Mouse (Mus musculus) monocyte, adult 2 months (primary cell): ENCODE results near the gene Mecr.

Experiments used
- DNase-seq, 2 experiments: peaks; one replicate each; pipeline ENCODE4 v3.0.0; 2022; ENCODE audit warnings: low spot score in 2 of 2, low read depth in 1 of 2

The Mecr gene

GRCm38 (mm10) chr4:131885376-131885775 lies 42.1 kb downstream of the Mecr start:
- no peak for DNase-seq

DNA sequence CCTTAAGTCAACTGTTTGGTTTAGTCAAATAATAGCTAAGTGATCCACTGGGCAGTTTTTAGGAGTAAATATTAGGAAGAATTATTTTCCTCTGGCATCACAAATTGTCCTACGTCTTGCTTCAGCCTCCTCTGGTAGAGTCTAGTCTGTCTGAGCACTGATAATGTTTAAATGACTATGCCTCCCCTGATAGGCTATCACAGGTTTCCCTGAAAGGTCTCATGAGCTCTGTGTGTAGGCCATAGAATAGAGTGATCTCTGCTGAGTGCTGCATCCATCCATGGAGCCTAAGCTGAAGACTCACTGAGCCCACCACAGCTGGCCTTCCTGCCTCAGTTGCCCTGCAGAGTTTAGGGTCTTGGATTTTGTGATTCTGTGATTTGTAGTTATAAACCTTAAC lies 45.3 kb downstream of the Mecr start:
- no peak for DNase-seq

GRCm38 (mm10) chr4:131890692-131891091 lies 47.4 kb downstream of the Mecr start:
- no peak for DNase-seq

DNA sequence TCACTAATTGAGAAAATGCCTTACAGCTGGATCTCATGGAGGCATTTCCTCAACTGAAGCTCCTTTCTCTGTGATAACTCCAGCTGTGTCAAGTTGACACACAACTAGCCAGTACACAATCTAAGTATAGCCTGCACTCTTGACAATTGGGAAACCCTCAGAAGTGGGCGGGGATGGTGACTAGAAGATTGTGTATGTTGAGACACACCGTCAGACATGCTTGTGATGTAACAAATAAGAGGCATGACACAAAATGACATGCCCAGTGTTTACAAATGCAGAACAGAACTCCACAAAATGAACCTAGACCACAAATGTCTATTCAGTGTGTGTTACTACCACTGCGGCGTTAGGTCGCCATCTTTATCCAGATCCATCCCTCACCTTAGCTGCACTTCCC lies 53.8 kb downstream of the Mecr start:
- DNase-seq = no peak

DNA sequence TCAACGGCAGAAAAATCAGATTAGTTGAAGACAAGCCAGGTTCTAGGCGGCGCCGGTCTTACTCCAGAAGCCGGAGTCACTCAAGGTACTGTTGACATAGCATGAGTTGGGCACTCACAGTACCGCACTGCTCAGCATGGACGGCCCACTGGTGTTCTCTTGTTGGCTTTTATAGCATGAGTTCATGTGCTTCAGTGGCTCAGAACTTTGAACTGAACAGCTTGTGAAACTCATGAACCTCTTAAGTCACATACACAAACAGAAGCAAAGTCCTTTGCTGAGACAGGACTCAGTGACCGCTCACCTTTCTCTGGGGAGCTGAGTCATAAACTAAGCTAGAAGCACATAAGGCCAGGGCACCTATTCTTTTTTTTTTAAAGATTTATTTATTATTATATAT lies 54.5 kb downstream of the Mecr start:
- DNase-seq = no peak

DNA sequence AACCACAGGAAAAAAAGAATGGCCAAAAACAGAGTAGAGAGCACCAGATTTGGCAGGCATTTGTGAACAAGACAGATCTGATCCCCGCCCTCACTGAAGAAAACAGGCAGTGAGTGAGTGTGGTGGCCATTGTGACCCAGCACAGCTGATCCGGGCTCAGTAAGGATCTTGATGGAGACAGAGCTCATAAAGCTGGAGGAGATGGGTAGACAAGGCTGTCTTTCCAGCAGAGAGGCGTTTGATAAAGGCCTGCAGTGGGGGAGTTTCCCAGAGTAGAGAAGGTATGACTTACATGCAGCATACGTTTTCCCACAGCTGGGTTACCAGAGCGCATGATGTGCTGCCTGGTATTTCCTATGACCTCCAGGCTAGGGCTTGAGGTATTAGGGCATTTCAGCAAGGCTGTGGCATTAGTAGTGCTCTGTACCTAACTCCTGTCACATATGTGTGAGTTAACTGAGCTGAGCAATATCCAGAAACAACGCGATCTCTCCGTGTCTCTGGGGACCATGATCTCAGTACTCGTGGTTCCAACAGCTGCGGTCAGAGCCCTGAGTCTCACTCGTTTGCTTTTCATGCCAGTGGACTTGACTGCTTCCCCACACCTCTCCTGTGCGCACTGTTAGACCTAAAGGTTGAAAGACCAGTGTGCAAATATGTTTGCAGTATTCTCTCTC lies 55.4 kb downstream of the Mecr start:
- no peak for DNase-seq

- no peak for DNase-seq
Observed at GRCm38 (mm10) chr4:131899180-131899554, 55.9 kb downstream of the Mecr start.

DNA sequence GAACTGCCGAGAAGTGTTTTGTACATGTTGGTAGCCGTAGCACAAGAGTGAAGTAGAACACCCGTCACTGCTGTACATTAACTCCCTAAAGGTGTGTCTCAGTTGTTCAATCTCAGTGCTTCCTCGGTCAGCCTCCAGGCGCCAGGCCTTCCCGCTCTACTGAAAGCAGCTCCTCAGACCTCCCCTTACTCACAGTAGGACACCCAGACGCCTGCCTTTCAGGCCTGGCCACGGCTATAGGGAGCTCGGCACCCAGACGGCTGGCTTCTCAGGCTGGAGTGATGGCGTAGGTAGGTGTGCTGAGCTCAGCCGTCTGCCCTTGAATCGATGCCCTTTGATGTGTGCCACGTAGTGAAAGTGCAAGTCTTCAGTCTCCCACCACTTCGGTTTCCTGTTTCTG lies 57.8 kb downstream of the Mecr start:
- no peak for DNase-seq

DNA sequence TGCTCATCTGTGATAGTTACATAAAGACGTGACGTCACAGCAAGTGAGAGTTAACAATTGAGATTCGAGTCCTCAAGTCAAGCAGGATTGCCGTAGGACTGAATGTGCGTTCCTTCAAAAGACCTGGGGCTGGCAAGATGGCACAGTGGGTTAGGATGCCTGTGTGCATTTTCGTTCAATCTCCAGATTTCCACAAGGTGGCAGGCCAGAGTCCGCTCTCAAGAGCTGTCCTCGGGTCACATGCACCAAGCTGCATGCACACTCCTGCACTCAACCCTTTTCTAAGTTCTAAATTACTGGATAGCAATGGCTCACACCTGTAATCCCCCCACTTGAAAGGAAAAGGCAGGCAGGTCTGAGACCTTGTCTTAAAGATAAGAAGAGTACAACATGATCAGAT lies 61.2 kb downstream of the Mecr start:
- no peak for DNase-seq

GRCm38 (mm10) chr4:131906423-131906822 lies 63.2 kb downstream of the Mecr start:
- no peak for DNase-seq

DNA sequence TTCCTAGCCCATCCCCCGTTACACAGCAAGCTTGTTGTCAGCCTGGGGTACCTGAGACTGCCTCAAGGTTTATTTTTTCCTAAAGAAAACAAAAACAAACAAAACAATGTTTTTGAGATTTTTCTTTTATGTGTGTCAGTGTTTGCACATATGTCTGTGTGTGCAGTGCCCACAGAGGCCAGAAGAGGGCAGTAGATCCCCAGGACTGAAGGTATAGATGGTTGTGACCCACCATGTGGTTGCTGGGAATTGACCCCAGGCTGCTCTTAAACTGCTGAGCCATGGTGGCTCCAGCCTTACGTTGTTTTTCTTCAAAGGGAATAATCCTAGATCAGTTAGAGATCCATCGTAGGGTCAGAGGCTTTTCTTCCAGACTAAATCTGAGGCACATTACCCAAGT lies 64.6 kb downstream of the Mecr start:
- DNase-seq = no peak

DNA sequence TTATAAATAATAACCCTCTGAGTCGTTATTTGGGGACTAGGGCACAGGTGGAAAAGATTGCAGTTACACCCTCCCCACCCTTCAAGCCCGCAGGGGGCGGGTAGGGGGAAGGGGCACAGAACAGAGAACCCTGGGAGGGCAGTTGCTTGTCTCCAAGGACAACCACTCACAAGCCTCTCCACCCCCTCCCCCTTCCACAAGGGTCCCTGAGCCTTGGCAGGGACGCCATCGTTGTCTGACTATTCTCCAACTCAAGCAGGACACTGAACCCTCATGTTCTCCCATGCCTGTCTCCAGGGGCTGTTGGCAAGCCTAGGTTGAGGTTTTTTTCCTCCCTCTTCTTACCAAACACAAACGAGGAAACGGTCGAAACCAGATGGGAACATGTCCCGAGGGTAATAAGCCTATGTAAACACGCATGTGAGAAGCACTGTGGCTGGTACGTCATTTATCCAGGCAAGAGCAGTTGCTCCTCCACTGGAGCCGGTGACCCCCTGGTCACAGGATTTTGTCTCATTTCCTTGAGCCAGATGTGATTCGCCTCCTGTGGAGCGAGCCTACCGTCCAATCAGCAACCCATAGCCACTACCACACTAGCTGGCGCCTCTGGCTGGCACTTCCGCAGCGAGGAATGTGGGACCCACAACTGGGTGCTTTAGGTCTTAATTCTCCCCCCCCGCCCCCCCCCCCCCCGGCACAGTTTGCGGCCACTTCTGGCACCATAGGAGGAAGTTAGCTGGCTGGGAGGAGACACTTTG lies 67.1 kb downstream of the Mecr start:
- peak; percentile 44 to 60 for DNase-seq

GRCm38 (mm10) chr4:131911521-131911920 lies 68.3 kb downstream of the Mecr start:
- no peak for DNase-seq

GRCm38 (mm10) chr4:131913526-131913925 lies 70.3 kb downstream of the Mecr start:
- no peak for DNase-seq

DNA sequence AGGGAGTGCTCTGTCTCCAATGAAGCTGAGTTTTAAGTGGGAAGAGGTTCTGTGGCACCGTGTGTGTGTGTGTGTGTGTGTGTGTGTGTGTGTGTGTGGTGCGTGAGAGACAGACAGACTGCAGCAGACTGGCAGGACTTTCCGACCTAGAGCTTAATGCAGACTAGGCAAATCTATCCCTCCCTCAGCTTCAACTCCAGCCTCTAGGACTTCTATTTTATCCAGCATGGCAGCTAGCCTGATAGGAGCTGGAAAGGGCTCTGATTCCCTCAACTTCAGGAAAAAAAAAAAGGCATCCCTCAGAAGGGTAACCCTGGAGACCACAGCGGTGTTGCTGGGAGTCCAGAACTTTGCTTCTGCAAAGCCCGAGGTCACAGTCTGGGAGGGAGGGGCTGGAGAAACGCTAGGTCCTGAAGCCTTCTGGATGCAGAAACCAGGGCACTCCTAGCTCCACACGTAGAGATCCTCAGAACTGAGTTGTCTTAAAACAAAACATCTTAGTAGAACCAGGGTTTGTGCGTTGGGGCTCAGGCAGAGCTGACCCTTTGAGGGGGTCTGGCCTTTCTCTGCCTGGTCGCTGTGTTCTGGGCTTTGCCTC lies 70.9 kb downstream of the Mecr start:
- no peak for DNase-seq

DNA sequence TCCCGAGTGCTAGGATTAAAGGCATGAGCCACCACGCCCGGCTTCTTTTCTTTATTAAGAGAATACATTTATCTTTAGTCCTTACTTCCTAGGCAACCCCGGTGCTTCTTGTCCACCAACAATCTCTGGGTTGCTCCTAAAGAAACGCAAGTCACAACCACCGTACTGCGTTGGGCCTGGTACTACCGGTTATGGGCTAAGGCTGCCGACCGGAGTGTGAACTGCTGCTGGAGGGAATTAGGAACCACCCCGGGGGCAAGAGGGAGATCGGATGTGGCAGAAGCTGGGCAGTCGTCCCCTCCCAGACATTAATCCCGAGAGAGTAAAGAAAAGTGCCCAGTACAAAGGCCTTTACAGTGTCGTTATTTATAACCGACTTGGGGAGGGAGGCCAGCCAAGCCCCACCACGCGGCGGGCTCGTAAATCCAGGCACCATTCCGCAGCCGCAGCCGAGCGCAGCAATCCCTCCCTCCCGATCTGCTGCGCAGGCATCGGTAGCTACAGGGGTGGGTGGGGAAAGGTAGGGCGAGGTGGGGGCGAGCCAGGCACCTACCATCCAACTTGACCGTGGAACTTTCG lies 71.7 kb downstream of the Mecr start:
- DNase-seq = no peak

DNA sequence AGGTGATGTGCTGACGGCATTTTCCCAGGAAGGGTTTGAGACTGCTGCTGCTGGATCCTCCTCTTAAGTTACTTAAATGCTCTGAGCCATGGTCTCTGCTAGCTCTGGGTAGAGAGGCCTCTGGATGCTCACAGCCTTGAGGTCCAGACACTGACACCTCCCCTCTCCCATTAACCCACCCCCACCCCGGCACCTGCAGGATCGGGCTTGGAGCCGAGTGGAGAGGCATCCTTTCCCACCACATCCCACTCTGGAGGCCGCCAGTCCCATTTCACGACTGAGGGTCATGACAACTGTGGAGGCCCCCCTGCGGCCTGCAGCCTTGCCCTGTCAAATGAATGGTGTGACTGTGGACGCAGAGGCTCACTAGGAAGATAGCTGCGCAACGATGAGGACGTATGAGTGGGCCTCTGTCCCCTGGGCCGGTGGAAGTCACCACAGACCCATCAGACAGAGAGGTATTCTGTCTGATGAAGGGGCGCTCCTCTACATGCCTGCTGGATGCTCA lies 72.6 kb downstream of the Mecr start:
- no peak for DNase-seq

GRCm38 (mm10) chr4:131916425-131916824 lies 73.2 kb downstream of the Mecr start:
- peak; percentile 58 to 70 for DNase-seq

- DNase-seq = no peak
Observed at GRCm38 (mm10) chr4:131917010-131917555, 73.8 kb downstream of the Mecr start.
